Mouse (Mus musculus) G1E-ER4 (cell line): ENCODE measurements around the gene Erich3. TPM values are rescaled to one million over a fixed set of nuclear protein-coding genes. Genes with fewer than 3 reads are reported as not detected.

Source experiments
- GATA1 ChIP-seq: IDR thresholded peaks from one replicate; pipeline ENCODE4 v1.8.0; 2012; ENCODE audit warnings: low read length, inconsistent platforms
- polyA plus RNA-seq: library from polyadenylated mRNA; stranded (reverse); fragments of >175 nt; gene quantifications from 2 replicates; pipeline ENCODE4 v1.2.3, GENCODE M21; 2012

Erich3 gene
- polyA plus RNA-seq, 1 experiment, result not detected

DNA sequence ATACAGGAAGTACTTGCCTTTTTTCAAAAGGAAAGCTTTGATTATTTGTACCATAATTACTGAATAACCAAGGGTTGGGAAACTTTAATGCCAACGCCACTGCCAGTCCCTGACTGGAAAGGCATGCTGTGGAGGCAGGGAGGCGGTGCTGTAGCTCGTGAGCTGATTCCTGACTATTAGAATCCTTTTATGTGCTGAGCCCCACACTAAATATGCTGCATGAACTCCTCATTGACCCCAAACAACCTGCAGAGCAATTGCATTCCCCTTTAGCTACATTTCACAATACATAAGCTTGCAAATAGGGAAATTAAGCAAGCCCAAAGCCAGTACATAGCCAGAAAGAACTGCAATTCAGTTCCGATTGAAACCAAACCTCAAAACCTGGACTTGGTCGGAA, 77.8 kb downstream of the Erich3 start:
- no peak for TF ChIP-seq GATA1

GRCm38 (mm10) chr3:154742927-154743326, 79.3 kb downstream of the Erich3 start:
- TF ChIP-seq GATA1, result no peak

DNA sequence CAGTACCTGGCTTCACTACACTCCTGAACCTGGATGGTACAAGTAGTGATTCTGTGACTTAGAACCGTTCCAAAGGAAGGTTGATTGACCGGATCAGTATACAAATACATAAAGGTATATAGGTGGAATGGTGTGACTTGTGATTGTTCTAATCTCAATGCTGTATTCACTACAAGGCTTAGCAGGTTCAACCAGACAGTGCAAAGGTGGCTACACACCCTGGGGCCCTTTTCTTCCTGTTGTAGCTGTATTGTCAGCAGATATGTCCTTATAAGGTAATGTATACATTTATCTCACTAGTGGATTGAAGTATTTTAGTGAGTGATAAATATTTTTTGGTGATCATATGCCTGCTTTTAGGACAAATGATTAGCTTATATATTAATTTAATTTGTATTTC, 80.7 kb downstream of the Erich3 start:
- TF ChIP-seq GATA1, result no peak

GRCm38 (mm10) chr3:154754505-154754904, 90.8 kb downstream of the Erich3 start:
- no peak for TF ChIP-seq GATA1

GRCm38 (mm10) chr3:154755225-154755624, 91.6 kb downstream of the Erich3 start:
- no peak for TF ChIP-seq GATA1

GRCm38 (mm10) chr3:154758089-154758488, 94.4 kb downstream of the Erich3 start:
- TF ChIP-seq GATA1, result no peak

GRCm38 (mm10) chr3:154761108-154761507, 97.4 kb downstream of the Erich3 start:
- TF ChIP-seq GATA1, result no peak

DNA sequence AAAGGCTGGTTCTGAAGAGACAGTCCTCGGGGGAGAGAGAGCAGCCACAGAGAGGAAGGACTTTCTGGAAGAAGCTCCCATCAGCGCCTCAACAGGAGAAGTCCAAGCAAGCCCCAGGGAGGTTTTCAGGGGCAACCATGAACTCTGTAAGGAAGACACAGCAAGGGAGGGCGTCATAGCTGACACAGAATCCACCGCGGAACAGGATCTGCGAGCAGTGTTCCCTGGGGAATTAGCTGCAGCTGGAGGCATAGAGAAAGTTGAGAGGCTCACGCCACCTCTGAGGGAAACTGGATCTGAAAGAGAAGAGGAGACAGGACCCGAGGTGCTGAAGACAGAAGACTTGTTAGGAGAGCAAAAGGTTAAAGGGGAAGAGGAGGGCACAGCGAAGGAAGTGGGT, 99.7 kb downstream of the Erich3 start:
- no peak for TF ChIP-seq GATA1

DNA sequence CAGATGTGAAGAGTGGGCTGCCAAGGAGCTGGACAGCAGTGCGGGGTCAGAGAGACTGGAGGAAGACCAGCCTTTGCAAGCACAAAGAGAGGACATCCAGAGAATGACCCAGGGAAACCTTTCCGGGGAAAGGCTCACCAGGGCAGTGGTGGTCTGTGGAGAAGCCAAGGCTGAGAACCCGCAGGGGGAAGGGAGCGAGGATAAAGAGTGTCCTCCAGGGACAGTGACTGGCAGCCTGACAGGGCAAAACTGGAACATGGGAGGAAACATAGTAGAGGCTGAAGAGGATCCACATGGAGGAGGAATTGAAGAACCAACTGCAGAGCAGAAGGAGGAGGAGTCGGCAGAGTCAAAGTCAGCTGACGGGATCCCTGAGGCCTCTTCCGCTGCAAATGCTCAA, 100.5 kb downstream of the Erich3 start:
- no peak for TF ChIP-seq GATA1

- TF ChIP-seq GATA1, result no peak
Observed at GRCm38 (mm10) chr3:154766321-154766720, 102.7 kb downstream of the Erich3 start.

DNA sequence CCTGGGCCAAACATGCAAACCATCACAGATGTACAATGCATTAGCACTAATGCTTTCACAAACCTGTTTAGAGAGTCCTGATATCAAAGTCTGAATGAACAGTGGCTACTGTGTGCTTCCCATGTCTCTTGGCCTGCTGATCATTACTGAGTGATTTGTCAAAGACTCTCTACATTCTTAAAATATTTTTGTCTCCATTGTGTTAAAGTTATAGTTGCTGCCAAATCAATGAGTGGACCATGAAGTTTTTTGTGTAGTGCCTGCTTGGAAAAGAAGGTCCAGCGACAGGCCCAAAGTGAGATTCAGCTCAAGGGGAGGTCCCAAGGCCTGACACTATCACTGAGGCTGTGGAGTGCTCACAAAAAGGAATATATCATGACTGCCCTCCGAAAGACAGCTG, 108.0 kb downstream of the Erich3 start:
- no peak for TF ChIP-seq GATA1

DNA sequence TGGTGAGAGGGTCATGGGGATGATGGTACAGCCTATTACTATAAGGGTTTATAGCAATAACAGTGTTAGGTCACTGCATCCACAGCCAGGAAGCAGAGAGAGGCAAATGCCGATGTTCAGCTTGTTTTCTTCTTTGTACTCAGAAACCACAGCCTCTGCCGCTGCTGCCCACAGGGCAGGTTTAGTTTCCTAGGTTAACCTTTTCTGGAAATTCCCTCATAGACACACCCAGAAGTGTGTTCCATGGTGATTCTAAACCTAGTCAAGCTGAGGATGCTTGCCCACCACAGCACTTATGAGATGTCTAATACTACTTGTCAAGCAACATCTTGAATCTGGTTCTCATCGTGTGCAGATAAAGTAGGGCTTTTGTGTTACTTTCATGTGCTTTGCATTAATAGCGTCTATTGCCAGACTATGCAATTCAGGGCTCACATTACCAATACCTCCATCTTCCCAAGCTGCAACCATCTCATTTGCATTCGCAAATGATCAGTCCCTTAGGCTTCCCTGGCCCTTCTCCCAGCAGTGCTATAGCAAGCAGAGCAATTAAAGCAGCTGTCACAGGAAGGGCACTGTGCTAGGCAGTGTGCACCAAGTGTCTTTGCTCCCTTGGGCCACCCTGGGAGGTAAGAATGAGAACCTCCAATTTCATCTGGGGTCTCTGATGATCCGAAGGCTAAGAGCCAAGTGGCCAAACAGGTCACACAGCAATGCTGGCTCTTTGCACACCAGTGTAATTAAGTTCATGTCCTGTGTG, 115.4 kb downstream of the Erich3 start:
- no peak for TF ChIP-seq GATA1

DNA sequence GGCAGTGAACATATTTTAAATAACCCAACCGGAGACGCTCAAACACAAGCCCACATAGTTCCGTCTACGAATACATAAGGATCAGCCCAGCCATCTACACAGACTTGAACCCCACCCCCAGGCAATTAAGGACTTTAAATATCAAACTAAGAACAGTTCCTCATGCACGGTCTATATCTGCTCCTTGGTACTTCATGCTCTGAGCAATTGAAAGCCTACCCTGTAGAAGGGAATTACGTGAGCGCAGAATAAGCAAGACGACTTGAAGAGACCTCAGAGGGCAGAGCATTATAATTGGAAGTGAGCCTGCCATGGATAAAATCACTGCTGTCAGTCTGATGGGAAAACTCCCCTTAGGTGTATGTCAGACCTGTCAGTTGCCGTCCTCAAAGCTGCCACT, 122.7 kb downstream of the Erich3 start:
- no peak for TF ChIP-seq GATA1

DNA sequence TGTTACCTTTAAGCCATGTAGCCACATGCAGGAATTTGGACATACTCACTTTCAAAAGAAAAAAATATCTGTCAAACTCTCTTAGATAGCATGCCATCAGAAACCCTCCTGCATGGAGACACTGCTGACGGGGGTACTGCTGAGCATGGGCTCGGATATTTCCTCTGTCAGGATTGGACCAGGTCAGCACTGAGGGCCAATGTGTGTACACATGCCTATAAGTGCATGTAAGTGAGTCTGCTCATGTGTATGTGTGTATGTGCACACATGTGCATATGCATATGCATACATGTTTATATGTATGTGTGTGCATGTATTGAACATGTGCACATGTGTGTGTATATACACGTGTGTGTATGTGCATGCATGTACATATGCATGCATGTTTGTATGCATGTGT, 124.0 kb downstream of the Erich3 start:
- TF ChIP-seq GATA1, result no peak

GRCm38 (mm10) chr3:154793571-154793970, 129.9 kb downstream of the Erich3 start:
- TF ChIP-seq GATA1, result no peak

DNA sequence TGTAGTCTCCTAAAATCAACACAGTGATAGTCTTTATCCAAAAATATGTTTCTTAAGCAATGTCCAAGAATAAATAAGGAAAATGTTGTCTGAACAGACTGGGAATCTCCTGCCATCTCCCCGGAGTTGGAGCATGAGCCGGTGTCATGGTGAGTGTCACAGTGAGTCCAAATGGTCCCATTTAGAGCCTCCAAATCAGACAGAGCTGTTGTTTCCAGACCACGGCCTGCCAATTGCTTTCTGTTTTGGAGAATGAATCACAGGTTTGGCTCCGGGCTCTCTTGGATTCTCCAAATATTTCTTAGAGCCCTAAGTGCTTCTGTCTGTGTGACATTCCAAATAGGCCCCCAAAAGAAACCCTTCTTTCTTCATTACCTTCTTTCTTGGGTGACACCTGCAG, 135.1 kb downstream of the Erich3 start:
- TF ChIP-seq GATA1, result no peak

GRCm38 (mm10) chr3:154800454-154800853, 136.8 kb downstream of the Erich3 start:
- TF ChIP-seq GATA1, result no peak
